Mouse (Mus musculus): ENCODE measurements around the gene Gm3415. TPM values are rescaled to one million over a fixed set of nuclear protein-coding genes. Genes with fewer than 3 reads are reported as not detected.
"Not testable (repeated sequence)": the region's sequence is repeated elsewhere in the genome, so short reads cannot be mapped to it uniquely, and the experiment has no call there.

Gene Gm3415
- not detected in 2 replicates for total RNA-seq (2012; rRNA removed)

- DNase-seq (ENCODE audit: low read depth, low spot score); H3K9ac ChIP-seq (ENCODE audit: insufficient read depth, low read depth, low read length, poor library complexity, severe bottlenecking); H3K4me3 ChIP-seq (ENCODE audit: insufficient read depth in 1 of 2, low read depth in 1 of 2, low read length in 2 of 2, poor library complexity in 1 of 2, severe bottlenecking in 1 of 2); H3K9me3 ChIP-seq (ENCODE audit: control insufficient read depth, insufficient read depth, low read depth, low read length); H3K4me1 ChIP-seq (ENCODE audit: control insufficient read depth in 2 of 2, insufficient read depth in 2 of 2, low read length in 2 of 2, poor library complexity in 1 of 2); H3K27ac ChIP-seq (ENCODE audit: insufficient read depth, low read depth, low read length, poor library complexity, severe bottlenecking); H3K36me3 ChIP-seq (ENCODE audit: control insufficient read depth, insufficient read depth, low read length, poor library complexity, severe bottlenecking); in situ Hi-C loops (cut with MboI; ENCODE audit: low sequenced_read_pairs in 2 of 2, unreplicated experiment in 2 of 2): not testable (repeated sequence)
Measured at GRCm38 (mm10) chr5:146555836-146556235, at the start of gene Gm3415. Gene Gm3415, plus strand, starts transcription at chr5:146556136.

- H3K4me1 ChIP-seq (ENCODE audit: control insufficient read depth in 2 of 2, insufficient read depth in 2 of 2, low read length in 2 of 2, poor library complexity in 1 of 2); H3K4me3 ChIP-seq (ENCODE audit: insufficient read depth in 1 of 2, low read depth in 1 of 2, low read length in 2 of 2, poor library complexity in 1 of 2, severe bottlenecking in 1 of 2); H3K9me3 ChIP-seq (ENCODE audit: control insufficient read depth, insufficient read depth, low read depth, low read length); in situ Hi-C loops (cut with MboI; ENCODE audit: low sequenced_read_pairs in 2 of 2, unreplicated experiment in 2 of 2); H3K9ac ChIP-seq (ENCODE audit: insufficient read depth, low read depth, low read length, poor library complexity, severe bottlenecking); DNase-seq (ENCODE audit: low read depth, low spot score); H3K27ac ChIP-seq (ENCODE audit: insufficient read depth, low read depth, low read length, poor library complexity, severe bottlenecking); H3K36me3 ChIP-seq (ENCODE audit: control insufficient read depth, insufficient read depth, low read length, poor library complexity, severe bottlenecking): not testable (repeated sequence)
Measured at GRCm38 (mm10) chr5:146513823-146514222, 42.1 kb upstream of the Gm3415 start, which contains the start of gene Gm3402. Gene Gm3402, plus strand, starts transcription at chr5:146514123.

- H3K4me1 ChIP-seq (ENCODE audit: control insufficient read depth in 2 of 2, insufficient read depth in 2 of 2, low read length in 2 of 2, poor library complexity in 1 of 2); H3K9me3 ChIP-seq (ENCODE audit: control insufficient read depth, insufficient read depth, low read depth, low read length); H3K9ac ChIP-seq (ENCODE audit: insufficient read depth, low read depth, low read length, poor library complexity, severe bottlenecking); H3K36me3 ChIP-seq (ENCODE audit: control insufficient read depth, insufficient read depth, low read length, poor library complexity, severe bottlenecking); H3K4me3 ChIP-seq (ENCODE audit: insufficient read depth in 1 of 2, low read depth in 1 of 2, low read length in 2 of 2, poor library complexity in 1 of 2, severe bottlenecking in 1 of 2); H3K27ac ChIP-seq (ENCODE audit: insufficient read depth, low read depth, low read length, poor library complexity, severe bottlenecking); DNase-seq (ENCODE audit: low read depth, low spot score); in situ Hi-C loops (cut with MboI; ENCODE audit: low sequenced_read_pairs in 2 of 2, unreplicated experiment in 2 of 2): not testable (repeated sequence)
Measured at GRCm38 (mm10) chr5:146525501-146525900, 30.4 kb upstream of the Gm3415 start, which contains the start of gene Gm3404. Gene Gm3404, plus strand, starts transcription at chr5:146525801.

- H3K36me3 ChIP-seq (ENCODE audit: control insufficient read depth, insufficient read depth, low read length, poor library complexity, severe bottlenecking); H3K4me1 ChIP-seq (ENCODE audit: control insufficient read depth in 2 of 2, insufficient read depth in 2 of 2, low read length in 2 of 2, poor library complexity in 1 of 2); in situ Hi-C loops (cut with MboI; ENCODE audit: low sequenced_read_pairs in 2 of 2, unreplicated experiment in 2 of 2); H3K9me3 ChIP-seq (ENCODE audit: control insufficient read depth, insufficient read depth, low read depth, low read length); H3K4me3 ChIP-seq (ENCODE audit: insufficient read depth in 1 of 2, low read depth in 1 of 2, low read length in 2 of 2, poor library complexity in 1 of 2, severe bottlenecking in 1 of 2); DNase-seq (ENCODE audit: low read depth, low spot score); H3K9ac ChIP-seq (ENCODE audit: insufficient read depth, low read depth, low read length, poor library complexity, severe bottlenecking); H3K27ac ChIP-seq (ENCODE audit: insufficient read depth, low read depth, low read length, poor library complexity, severe bottlenecking): not testable (repeated sequence)
Measured at GRCm38 (mm10) chr5:146537347-146537746, 18.6 kb upstream of the Gm3415 start, which contains the start of gene Gm3409. Gene Gm3409, plus strand, starts transcription at chr5:146537647.

- no peak for DNase-seq (ENCODE audit: low read depth, low spot score)
- H3K4me1 ChIP-seq (ENCODE audit: control insufficient read depth in 2 of 2, insufficient read depth in 2 of 2, low read length in 2 of 2, poor library complexity in 1 of 2), result no peaks in the 10 kb centered on the region
- TF ChIP-seq CHD2 (IDR thresholded peaks at IDR 0.05; ENCODE audit: low read depth, low read length) (no peak), MAFK (IDR thresholded peaks at IDR 0.05; ENCODE audit: insufficient read depth, low read depth, low read length) (no peak), ZC3H11A (IDR thresholded peaks at IDR 0.05; ENCODE audit: borderline replicate concordance, low read depth, low read length) (no peak), HCFC1 (IDR thresholded peaks at IDR 0.05; ENCODE audit: borderline replicate concordance, insufficient read depth, low read length) (no peak), ZNF384 (IDR thresholded peaks at IDR 0.05; ENCODE audit: low read depth, low read length) (no peak)
- in situ Hi-C loops (cut with MboI; ENCODE audit: low sequenced_read_pairs in 2 of 2, unreplicated experiment in 2 of 2), result no loop called here
- no peak overlapping the region for H3K4me3 ChIP-seq (ENCODE audit: insufficient read depth in 1 of 2, low read depth in 1 of 2, low read length in 2 of 2, poor library complexity in 1 of 2, severe bottlenecking in 1 of 2)
- no peak overlapping the region for H3K9ac ChIP-seq (ENCODE audit: insufficient read depth, low read depth, low read length, poor library complexity, severe bottlenecking)
- H3K9me3 ChIP-seq (ENCODE audit: control insufficient read depth, insufficient read depth, low read depth, low read length), result no peaks in the 10 kb centered on the region
- no peaks in the 10 kb centered on the region for H3K36me3 ChIP-seq (ENCODE audit: control insufficient read depth, insufficient read depth, low read length, poor library complexity, severe bottlenecking)
- no peak overlapping the region for H3K27ac ChIP-seq (ENCODE audit: insufficient read depth, low read depth, low read length, poor library complexity, severe bottlenecking)
Measured at GRCm38 (mm10) chr5:146564259-146564658, 8.3 kb downstream of the Gm3415 start.
